Mouse (Mus musculus) kidney, embryonic 15.5 days (tissue): ENCODE results near the gene Nup210. TPM values are rescaled to one million over a fixed set of nuclear protein-coding genes. Genes with fewer than 3 reads are reported as not detected.

Experiments used
- ATAC-seq: fragments of 200-750 bp; cut with Nextera tagmentation; replicated peaks from 2 replicates; pipeline ENCODE4 v1.8.0; 2017; ENCODE audit warnings: moderate TSS enrichment; ENCODE audit not compliant: low FRiP score
- H3K27ac ChIP-seq: fragments of 300-500 bp; sonication (generic); 2 replicates; pipeline ENCODE4 v1.5.1; 2015; ENCODE audit warnings: mild to moderate bottlenecking, inconsistent platforms
- H3K27me3 ChIP-seq: fragments of 300-500 bp; sonication (generic); 2 replicates; pipeline ENCODE4 v1.6.1; 2015; ENCODE audit warnings: inconsistent platforms
- H3K36me3 ChIP-seq: fragments of 300-500 bp; sonication (generic); 2 replicates; pipeline ENCODE4 v1.6.1; 2015; ENCODE audit warnings: inconsistent platforms
- H3K4me1 ChIP-seq: fragments of 300-500 bp; sonication (generic); 2 replicates; pipeline ENCODE4 v1.6.1; 2015; ENCODE audit warnings: inconsistent platforms
- H3K4me2 ChIP-seq: fragments of 300-500 bp; sonication (generic); 2 replicates; pipeline ENCODE4 v1.6.1; 2015; ENCODE audit warnings: moderate library complexity, mild to moderate bottlenecking, inconsistent platforms
- H3K4me3 ChIP-seq: fragments of 300-500 bp; sonication (generic); replicated peaks from 2 replicates; pipeline ENCODE4 v1.5.1; 2015; ENCODE audit warnings: mild to moderate bottlenecking, inconsistent platforms
- H3K9ac ChIP-seq: fragments of 300-500 bp; sonication (generic); 2 replicates; pipeline ENCODE4 v1.6.1; 2015; ENCODE audit warnings: mild to moderate bottlenecking, inconsistent platforms
- H3K9me3 ChIP-seq: fragments of 300-500 bp; sonication (generic); replicated peaks from 2 replicates; pipeline ENCODE4 v1.6.1; 2016; ENCODE audit warnings: inconsistent platforms
- WGBS: fragments of 180-500 bp; shearing (Covaris S2); methylation state at CpG from one replicate; pipeline ENCODE4 v1.1.7; 2015; ENCODE audit warnings: mixed read lengths; 5-methylcytosine and 5-hydroxymethylcytosine counted together
- polyA plus RNA-seq: library from polyadenylated mRNA; unstranded; fragments of >200 nt; fragmentation: Nextera tagmentation; extraction: Ambion mirVana; gene quantifications from 2 replicates; pipeline ENCODE4 v1.2.1, GENCODE M21; 2015

Nup210 gene
- 22.8 and 24.2 TPM in 2 replicates for polyA plus RNA-seq

DNA sequence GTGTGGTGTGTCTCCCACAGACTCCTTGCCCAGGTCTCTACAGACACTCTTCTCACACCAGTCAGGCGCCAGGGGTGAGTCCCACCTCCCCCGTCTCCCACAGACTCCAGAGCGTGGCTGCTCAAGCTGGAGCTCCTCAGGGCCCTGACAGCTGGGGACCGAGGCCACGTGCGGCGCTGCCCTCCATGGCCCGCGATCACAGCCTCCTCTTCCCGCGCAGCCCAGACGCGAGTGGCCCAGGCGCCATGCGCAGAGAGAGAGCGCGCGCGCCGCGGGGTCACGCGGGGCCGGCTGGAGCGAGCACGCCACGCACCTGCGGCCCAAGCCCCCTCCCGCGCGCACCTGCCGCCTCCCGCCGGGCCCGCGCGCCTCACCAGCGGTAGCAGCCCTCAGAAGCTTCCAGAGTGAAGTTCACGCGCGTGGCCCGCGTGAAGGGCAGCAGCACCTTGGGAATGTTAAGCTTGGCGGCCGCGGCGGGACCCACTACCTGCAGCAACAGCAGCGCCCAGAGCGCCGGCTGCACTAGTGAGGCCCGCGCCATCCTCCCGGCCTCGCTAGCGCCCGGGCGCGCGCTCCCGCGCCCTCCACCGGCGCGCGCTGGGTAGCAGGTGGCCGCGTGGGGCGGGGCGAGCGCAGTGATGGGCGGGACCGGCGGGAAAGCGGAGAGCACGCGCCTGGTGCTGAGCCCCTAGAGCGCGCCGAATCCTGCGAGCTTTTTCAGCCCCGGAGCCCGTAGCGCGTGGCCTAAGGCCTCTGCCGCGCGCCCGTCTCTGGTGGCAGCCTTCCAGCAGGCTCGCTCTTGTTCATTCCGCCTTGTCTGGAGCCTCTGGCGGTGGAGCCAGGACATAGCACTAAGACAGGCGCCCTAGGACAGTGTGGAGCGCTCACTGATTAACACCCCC lies at the start of gene Nup210:
TSS of gene Nup210 (minus strand) at position 586 of the 902 bp plus-strand sequence.
- Histone ChIP-seq H3K9ac (peak within 1 kb of the TSS; percentile 77), H3K36me3 (no peaks in the 10 kb centered on the region), H3K4me2 (peak within 1 kb of the TSS; percentile 99), H3K27ac (peak within 1 kb of the TSS; percentile 87), H3K27me3 (0 out of 2 replicates have a peak, but pooled peaks cover 2% of the 10 kb centered on the region), H3K4me3 (peak within 1 kb of the TSS; percentile 79), H3K9me3 (no peaks in the 10 kb centered on the region), H3K4me1 (peaks cover 41% of the 10 kb centered on the region)
- WGBS: under 1% methylated on average over 78 of the region's 93 CpGs
- ATAC-seq: peak; percentile 95

DNA sequence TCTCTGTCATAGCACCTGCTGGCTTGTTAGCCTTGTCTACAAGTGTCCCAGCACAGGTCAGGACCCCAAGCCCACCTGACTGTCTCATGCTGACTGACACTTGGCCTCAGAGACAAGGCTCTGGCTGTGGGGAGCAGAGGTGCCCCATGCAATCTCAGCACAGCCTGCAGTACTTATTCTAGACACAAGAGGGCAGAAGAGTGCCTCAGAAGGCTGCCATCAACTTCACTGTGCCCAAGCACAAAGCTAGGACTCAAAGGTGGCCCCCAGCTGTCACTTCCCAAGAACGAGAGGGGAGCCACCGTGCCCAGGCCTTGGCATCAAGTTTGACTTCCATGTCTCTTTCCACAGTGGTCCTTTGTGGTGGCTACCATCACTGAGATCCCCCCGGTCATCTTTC lies 48.6 kb upstream of the Nup210 start:
- ATAC-seq: no peak
- H3K4me1 ChIP-seq: peaks cover 18% of the 10 kb centered on the region
- H3K36me3 ChIP-seq: peaks cover 23% of the 10 kb centered on the region; the same call in 1 of the 2 replicates
- H3K27me3 ChIP-seq: no peaks in the 10 kb centered on the region
- 29% methylated on average over 3 of the region's 3 CpGs for WGBS
- no peak overlapping the region for H3K4me3 ChIP-seq
- H3K9ac ChIP-seq: no peak overlapping the region
- no peak overlapping the region for H3K27ac ChIP-seq
- no peaks in the 10 kb centered on the region for H3K9me3 ChIP-seq
- H3K4me2 ChIP-seq: no peak overlapping the region

- H3K36me3 ChIP-seq: peaks cover 20% of the 10 kb centered on the region; the same call in 1 of the 2 replicates
- H3K4me1 ChIP-seq: peaks cover 23% of the 10 kb centered on the region
- H3K27me3 ChIP-seq: no peaks in the 10 kb centered on the region
- no peak overlapping the region for H3K4me3 ChIP-seq
- no peak for ATAC-seq
- no peak overlapping the region for H3K27ac ChIP-seq
- H3K9me3 ChIP-seq: no peaks in the 10 kb centered on the region
- WGBS: 79% methylated on average over 2 of the region's 2 CpGs
- H3K9ac ChIP-seq: no peak overlapping the region
- H3K4me2 ChIP-seq: no peak overlapping the region
Observed at GRCm38 (mm10) chr6:91164584-91164983, 48.0 kb upstream of the Nup210 start.

DNA sequence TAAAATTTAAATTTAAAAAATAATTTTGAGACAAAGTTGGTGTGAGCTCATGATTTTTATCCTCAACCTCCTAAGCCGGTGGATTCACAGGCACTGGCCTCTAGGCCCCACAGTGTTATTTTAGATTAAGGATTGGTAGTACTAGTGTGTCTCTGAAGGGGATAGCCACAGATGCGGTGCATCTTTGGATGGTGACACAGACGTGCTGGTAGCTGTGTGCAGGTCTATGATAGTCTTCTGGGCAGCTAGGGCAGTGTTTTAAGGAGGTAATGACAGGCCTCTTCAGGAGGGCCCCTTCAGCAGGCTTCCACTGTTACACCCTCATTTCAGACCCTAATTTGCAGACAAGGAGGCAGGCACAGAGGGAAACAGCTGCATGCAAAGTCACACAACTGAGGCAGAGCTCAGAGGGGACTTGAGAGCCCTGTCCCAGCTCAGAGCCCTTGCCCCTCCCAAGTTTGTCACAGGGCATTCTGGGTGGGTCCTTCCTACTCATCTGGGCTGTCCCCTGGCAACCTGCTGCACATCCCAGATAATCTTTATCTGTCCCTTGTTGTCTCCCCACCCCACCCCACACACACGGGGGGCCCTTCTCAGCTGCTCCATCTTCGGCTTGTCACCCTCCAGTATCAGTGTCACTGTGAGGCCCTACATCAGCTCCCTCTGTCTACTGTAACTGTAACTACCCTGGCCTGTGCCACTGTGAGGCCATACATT lies 46.7 kb upstream of the Nup210 start:
- H3K9ac ChIP-seq: no peak overlapping the region
- H3K9me3 ChIP-seq: no peaks in the 10 kb centered on the region
- H3K4me1 ChIP-seq: peaks cover 36% of the 10 kb centered on the region
- 0 out of 2 replicates have a peak overlapping the region, but pooled peaks have one; percentile 27 for H3K27ac ChIP-seq
- H3K4me3 ChIP-seq: no peak overlapping the region
- 66% methylated on average over 5 of the region's 5 CpGs for WGBS
- 0 out of 2 replicates have a peak, but pooled peaks cover 10% of the 10 kb centered on the region for H3K36me3 ChIP-seq
- no peak overlapping the region for H3K4me2 ChIP-seq
- H3K27me3 ChIP-seq: no peaks in the 10 kb centered on the region
- ATAC-seq: peak; percentile 70

GRCm38 (mm10) chr6:91162314-91162713 lies 45.7 kb upstream of the Nup210 start:
- ATAC-seq: no peak
- H3K27me3 ChIP-seq: no peaks in the 10 kb centered on the region
- no peak overlapping the region for H3K9ac ChIP-seq
- 0 out of 2 replicates have a peak, but pooled peaks cover 10% of the 10 kb centered on the region for H3K36me3 ChIP-seq
- H3K27ac ChIP-seq: no peak overlapping the region
- H3K9me3 ChIP-seq: no peaks in the 10 kb centered on the region
- H3K4me3 ChIP-seq: no peak overlapping the region
- peaks cover 46% of the 10 kb centered on the region for H3K4me1 ChIP-seq
- H3K4me2 ChIP-seq: no peak overlapping the region
- WGBS: 79% methylated on average over 5 of the region's 5 CpGs

GRCm38 (mm10) chr6:91161506-91162235 lies 45.0 kb upstream of the Nup210 start:
- H3K36me3 ChIP-seq: 0 out of 2 replicates have a peak, but pooled peaks cover 10% of the 10 kb centered on the region
- H3K4me1 ChIP-seq: peaks cover 51% of the 10 kb centered on the region
- no peak overlapping the region for H3K4me3 ChIP-seq
- no peaks in the 10 kb centered on the region for H3K9me3 ChIP-seq
- H3K9ac ChIP-seq: no peak overlapping the region
- 76% methylated on average over 6 of the region's 6 CpGs for WGBS
- H3K27ac ChIP-seq: no peak overlapping the region
- no peaks in the 10 kb centered on the region for H3K27me3 ChIP-seq
- no peak overlapping the region for H3K4me2 ChIP-seq
- ATAC-seq: no peak

DNA sequence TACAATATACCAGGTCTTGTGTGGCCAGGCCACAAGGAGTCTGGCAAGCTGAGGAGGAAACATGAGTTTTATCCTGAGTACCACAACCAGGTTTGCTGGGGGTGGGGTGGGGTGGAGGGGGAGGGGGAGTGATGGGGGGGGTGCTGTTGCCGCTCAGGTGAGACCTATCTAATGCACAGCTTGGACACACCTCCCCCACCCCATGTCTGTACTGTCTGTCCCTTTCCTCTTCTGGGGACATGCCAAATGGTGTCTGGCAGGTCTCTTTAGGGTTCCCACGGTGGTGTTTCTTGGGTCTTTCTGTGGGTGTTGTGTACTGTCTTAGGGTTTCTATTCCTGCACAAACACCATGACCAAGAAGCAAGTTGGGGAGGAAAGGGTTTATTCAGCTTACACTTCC lies 44.3 kb upstream of the Nup210 start:
- 40% methylated on average over 2 of the region's 2 CpGs for WGBS
- no peak for ATAC-seq
- 0 out of 2 replicates have a peak, but pooled peaks cover 5% of the 10 kb centered on the region for H3K36me3 ChIP-seq
- peaks cover 56% of the 10 kb centered on the region for H3K4me1 ChIP-seq
- no peak overlapping the region for H3K9ac ChIP-seq
- H3K27ac ChIP-seq: no peak overlapping the region
- no peaks in the 10 kb centered on the region for H3K9me3 ChIP-seq
- no peak overlapping the region for H3K4me3 ChIP-seq
- no peak overlapping the region for H3K4me2 ChIP-seq
- H3K27me3 ChIP-seq: no peaks in the 10 kb centered on the region

DNA sequence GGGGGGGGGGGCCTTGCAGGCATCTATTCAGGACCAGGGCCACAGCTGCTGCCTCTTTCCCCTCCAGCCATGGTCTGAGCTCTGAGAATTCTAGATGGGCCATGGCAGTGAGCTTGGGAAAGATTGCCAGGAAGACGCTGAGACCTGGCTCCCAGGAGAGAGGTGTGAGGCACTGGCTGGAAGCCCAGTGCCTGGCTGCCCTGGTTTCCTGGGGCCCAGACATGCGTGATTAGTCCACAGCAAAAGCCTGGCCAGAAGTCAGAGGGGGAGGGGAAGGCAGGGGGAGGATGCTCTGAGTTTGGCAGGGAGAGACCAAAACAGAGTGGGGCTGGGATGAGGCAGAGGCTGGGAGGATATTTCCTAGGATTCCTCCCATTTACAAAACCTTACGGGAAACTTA lies 43.8 kb upstream of the Nup210 start:
- H3K9me3 ChIP-seq: no peaks in the 10 kb centered on the region
- H3K9ac ChIP-seq: 0 out of 2 replicates have a peak overlapping the region, but pooled peaks have one; percentile 4
- peak overlapping the region; percentile 67 for H3K27ac ChIP-seq
- 0 out of 2 replicates have a peak, but pooled peaks cover 4% of the 10 kb centered on the region for H3K36me3 ChIP-seq
- no peak overlapping the region for H3K4me2 ChIP-seq
- no peak overlapping the region for H3K4me3 ChIP-seq
- H3K27me3 ChIP-seq: no peaks in the 10 kb centered on the region
- ATAC-seq: no peak
- WGBS: 29% methylated on average over 3 of the region's 3 CpGs
- H3K4me1 ChIP-seq: peaks cover 57% of the 10 kb centered on the region

GRCm38 (mm10) chr6:91159047-91159446 lies 42.4 kb upstream of the Nup210 start:
- H3K27me3 ChIP-seq: peaks cover 1% of the 10 kb centered on the region; the same call in 1 of the 2 replicates
- 0 out of 2 replicates have a peak overlapping the region, but pooled peaks have one; percentile 2 for H3K27ac ChIP-seq
- no peak overlapping the region for H3K4me3 ChIP-seq
- H3K4me2 ChIP-seq: 0 out of 2 replicates have a peak overlapping the region, but pooled peaks have one; percentile 86
- ATAC-seq: no peak
- H3K4me1 ChIP-seq: peaks cover 57% of the 10 kb centered on the region
- peak overlapping the region; percentile 18; the same call in 1 of the 2 replicates for H3K9ac ChIP-seq
- 77% methylated on average over 9 of the region's 9 CpGs for WGBS
- 0 out of 2 replicates have a peak, but pooled peaks cover 4% of the 10 kb centered on the region for H3K36me3 ChIP-seq
- no peaks in the 10 kb centered on the region for H3K9me3 ChIP-seq

DNA sequence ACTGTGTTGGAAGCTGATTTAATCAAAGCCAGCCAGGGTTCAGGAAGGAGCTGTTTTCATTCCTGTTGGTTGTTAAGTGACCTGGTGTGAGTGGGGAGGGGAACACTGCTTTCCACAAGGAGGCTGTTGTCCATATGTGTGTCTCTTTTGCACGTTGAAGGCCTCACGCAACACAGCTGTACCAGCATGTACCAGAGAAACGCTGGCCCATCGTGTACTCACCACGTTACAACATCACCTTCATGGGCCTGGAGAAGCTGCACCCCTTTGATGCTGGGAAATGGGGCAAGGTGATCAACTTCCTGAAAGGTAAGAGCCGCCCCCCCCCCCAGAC lies 40.6 kb upstream of the Nup210 start:
- WGBS: 32% methylated on average over 6 of the region's 6 CpGs
- H3K4me2 ChIP-seq: peak overlapping the region; percentile 86
- H3K27me3 ChIP-seq: peaks cover 10% of the 10 kb centered on the region; the same call in 1 of the 2 replicates
- H3K4me1 ChIP-seq: peaks cover 61% of the 10 kb centered on the region
- peak overlapping the region; percentile 61 for H3K9ac ChIP-seq
- no peaks in the 10 kb centered on the region for H3K36me3 ChIP-seq
- no peaks in the 10 kb centered on the region for H3K9me3 ChIP-seq
- H3K4me3 ChIP-seq: peak overlapping the region; percentile 69
- H3K27ac ChIP-seq: peak overlapping the region; percentile 88
- ATAC-seq: no peak; the same call in 1 of the 2 replicates

DNA sequence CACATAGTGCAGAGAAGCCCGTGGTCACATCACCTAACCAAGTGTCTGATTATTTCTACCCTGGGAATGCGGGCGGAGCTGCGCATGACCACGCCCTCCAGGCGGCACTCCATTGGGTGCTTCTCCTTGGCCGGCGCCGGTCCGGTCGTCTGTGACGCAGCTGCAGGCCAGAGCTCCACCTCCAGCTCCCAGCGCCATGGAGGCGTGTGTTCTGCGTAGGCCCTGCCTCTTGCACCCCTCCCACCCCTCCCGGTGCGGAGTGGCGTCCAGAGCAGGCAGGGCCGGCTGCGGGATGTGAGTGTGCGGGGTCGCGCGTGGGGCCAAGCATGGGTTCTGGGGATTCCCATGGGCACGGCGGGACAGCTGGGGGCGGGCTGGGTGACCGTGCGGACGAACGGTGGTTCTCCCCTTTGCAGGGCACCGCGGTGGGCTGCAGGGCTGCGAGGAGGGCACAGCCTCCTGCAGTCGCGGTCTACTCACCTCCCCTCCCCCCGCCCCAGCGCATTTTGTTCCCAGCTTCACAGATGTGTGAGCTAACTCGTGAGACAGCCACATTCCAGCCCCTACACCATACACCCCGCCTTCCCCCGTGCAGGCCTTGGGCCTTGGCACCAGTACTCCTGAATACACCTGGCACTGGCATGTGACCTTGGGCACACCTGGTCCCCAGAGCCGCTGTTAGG lies 40.1 kb upstream of the Nup210 start, which contains the start of gene Hdac11:
TSS of gene Hdac11 (plus strand) at position 112 of the 683 bp plus-strand sequence.
- Histone ChIP-seq H3K4me1 (peaks cover 61% of the 10 kb centered on the region), H3K4me3 (peak within 1 kb of the TSS; percentile 69), H3K27me3 (peaks cover 10% of the 10 kb centered on the region; the same call in 1 of the 2 replicates), H3K27ac (peak within 1 kb of the TSS; percentile 88), H3K36me3 (no peaks in the 10 kb centered on the region), H3K4me2 (peak within 1 kb of the TSS; percentile 86), H3K9me3 (no peaks in the 10 kb centered on the region), H3K9ac (peak within 1 kb of the TSS; percentile 61)
- under 1% methylated on average over 42 of the region's 42 CpGs for WGBS
- ATAC-seq: peak; percentile 97
